ENCODE assay signal across 10 mouse cellular contexts in genomic region chr4:46463130-46463830, GRCm38 (mm10). TPM values are rescaled to one million over a fixed set of nuclear protein-coding genes. Genes with fewer than 3 reads are reported as not detected.
DNase-seq lines count a peak whose midpoint lies in the region; ATAC-seq and TF ChIP-seq lines count a peak whose summit lies in the region.
"Had no signal": no experiment of that assay in that cellular context is flagged by ENCODE, and none has a peak within 500 bp of the region (broad histone marks: within the 10 kb centered on the region; RNA-seq: fewer than 3 reads in every experiment).

No protein-coding gene starts in this region.

- TF ChIP-seq POLR2A in cerebellum, adult 2 months (IDR thresholded peaks at IDR 0.05; ENCODE audit: borderline replicate concordance, insufficient read depth, low read length) = no peak
- no peak for TF ChIP-seq POLR2A in spleen, adult 2 months (IDR thresholded peaks at IDR 0.05; ENCODE audit: low read depth, low read length)

- ATAC-seq in lung, embryonic 14.5 days (ENCODE audit: insufficient read depth) = no peak
- peak; percentile 70 for ATAC-seq in liver, embryonic 11.5 days (replicated peaks; ENCODE audit: low FRiP score)

- no peaks in the 10 kb centered on the region for H3K9me3 ChIP-seq in lung, embryonic 14.5 days (ENCODE audit: low read depth, low read length)
- no peaks in the 10 kb centered on the region for H3K9me3 ChIP-seq in liver, embryonic 11.5 days (ENCODE audit: control insufficient read depth, low read length)
- H3K9me3 ChIP-seq: heart, embryonic 13.5 days; neural tube, embryonic 13.5 days had no signal

- peak; percentile 48; the same call in 1 of the 2 replicates for TF ChIP-seq CTCF in cerebellum, adult 2 months (IDR thresholded peaks at IDR 0.05; ENCODE audit: borderline replicate concordance, insufficient read depth, low read depth, low read length)
- TF ChIP-seq CTCF in lung, embryonic 14.5 days (IDR thresholded peaks at IDR 0.05; ENCODE audit: low read depth) = peak; percentile 57
- peak; percentile 42; the same call in 1 of the 2 replicates for TF ChIP-seq CTCF in spleen, adult 2 months (IDR thresholded peaks at IDR 0.05; ENCODE audit: extremely low read depth, insufficient read depth, insufficient read length, insufficient replicate concordance)

- no peak overlapping the region for H3K4me2 ChIP-seq in lung, embryonic 14.5 days
- no peak overlapping the region for H3K4me2 ChIP-seq in liver, embryonic 11.5 days
- H3K4me2 ChIP-seq: neural tube, embryonic 13.5 days had no signal

- no peak overlapping the region for H3K9ac ChIP-seq in lung, embryonic 14.5 days
- H3K9ac ChIP-seq in liver, embryonic 11.5 days (ENCODE audit: low read depth, low read length) = no peak overlapping the region
- H3K9ac ChIP-seq: heart, embryonic 13.5 days; neural tube, embryonic 13.5 days had no signal

- DNase-seq in cerebellum, adult 2 months = no peak
- DNase-seq in cerebellum, adult 11-12 months = no peak
- DNase-seq in lung, embryonic 14.5 days = peak; percentile 68
- DNase-seq in lung, postnatal 25 days (ENCODE audit: low spot score) = no peak
- DNase-seq in embryo, embryonic 11.5 days (ENCODE audit: low read depth, low spot score) = peak; percentile 24
- DNase-seq in liver, embryonic 11.5 days (ENCODE audit: low spot score) = no peak
- DNase-seq in spleen, adult 2 months (ENCODE audit: low read depth in 1 of 2, low spot score in 2 of 2) = peak in 1 of 2 experiments; percentile 37
- no peak for DNase-seq in adipocyte (ENCODE audit: low spot score)

- H3K27ac ChIP-seq in cerebellum, adult 2 months (ENCODE audit: insufficient read depth, low read length) = no peak overlapping the region
- no peak overlapping the region for H3K27ac ChIP-seq in lung, embryonic 14.5 days (ENCODE audit: low read depth)
- no peak overlapping the region for H3K27ac ChIP-seq in liver, embryonic 11.5 days (ENCODE audit: low read depth, low read length)
- no peak overlapping the region for H3K27ac ChIP-seq in spleen, adult 2 months (ENCODE audit: insufficient read depth, low read length)
- H3K27ac ChIP-seq: neural tube, embryonic 13.5 days had no signal

- 0 out of 2 replicates have a peak, but pooled peaks cover under 1% of the 10 kb centered on the region for H3K4me1 ChIP-seq in cerebellum, adult 2 months (ENCODE audit: control insufficient read depth, insufficient read depth, low read length)
- H3K4me1 ChIP-seq in lung, embryonic 14.5 days (ENCODE audit: insufficient read depth) = no peaks in the 10 kb centered on the region
- peaks cover 4% of the 10 kb centered on the region for H3K4me1 ChIP-seq in liver, embryonic 11.5 days (replicated peaks; ENCODE audit: control insufficient read depth, insufficient read depth, low read length)
- H3K4me1 ChIP-seq in spleen, adult 2 months (ENCODE audit: control insufficient read depth, insufficient read depth, insufficient read length) = peaks cover 2% of the 10 kb centered on the region; the same call in 1 of the 2 replicates
- H3K4me1 ChIP-seq: neural tube, embryonic 13.5 days had no signal

- no peak overlapping the region for H3K4me3 ChIP-seq in cerebellum, adult 2 months (replicated peaks; ENCODE audit: insufficient read depth, low read depth, low read length)
- H3K4me3 ChIP-seq in lung, embryonic 14.5 days (ENCODE audit: low read depth, low read length) = no peak overlapping the region
- H3K4me3 ChIP-seq in liver, embryonic 11.5 days (ENCODE audit: low read depth, low read length) = no peak overlapping the region
- no peak overlapping the region for H3K4me3 ChIP-seq in spleen, adult 2 months (ENCODE audit: extremely low read depth, insufficient read depth, insufficient read length)
- H3K4me3 ChIP-seq: heart, embryonic 13.5 days; neural tube, embryonic 13.5 days had no signal

- H3K27me3 ChIP-seq in cerebellum, adult 2 months (ENCODE audit: control insufficient read depth, insufficient read depth, low read length) = no peaks in the 10 kb centered on the region
- H3K27me3 ChIP-seq in lung, embryonic 14.5 days (ENCODE audit: insufficient read depth, low read length) = no peaks in the 10 kb centered on the region
- H3K27me3 ChIP-seq in liver, embryonic 11.5 days (replicated peaks; ENCODE audit: control insufficient read depth, insufficient read depth, low read length) = no peaks in the 10 kb centered on the region
- no peaks in the 10 kb centered on the region for H3K27me3 ChIP-seq in spleen, adult 2 months (ENCODE audit: control insufficient read depth, insufficient read depth, low read length)
- H3K27me3 ChIP-seq: heart, embryonic 13.5 days; neural tube, embryonic 13.5 days had no signal

- WGBS in cerebellum, adult 2 months = 84% methylated on average over 7 of the region's 7 CpGs
- 85% methylated on average over 7 of the region's 7 CpGs for WGBS in lung, embryonic 14.5 days
- WGBS in liver, embryonic 11.5 days = 88% methylated on average over 7 of the region's 7 CpGs
- 87% methylated on average over 7 of the region's 7 CpGs for WGBS in spleen, adult 2 months

- peaks cover 84% of the 10 kb centered on the region for H3K36me3 ChIP-seq in lung, embryonic 14.5 days (ENCODE audit: insufficient read depth)
- peaks cover 72% of the 10 kb centered on the region for H3K36me3 ChIP-seq in liver, embryonic 11.5 days (ENCODE audit: control insufficient read depth, insufficient read depth, low read length)
- H3K36me3 ChIP-seq in spleen, adult 2 months (ENCODE audit: control insufficient read depth, insufficient read depth, low read length) = peaks cover 44% of the 10 kb centered on the region

RNA-seq across cellular contexts. Expression of gene Anp32b, which starts 12.6 kb away (rescaled TPM):
- 44.9 and 51.8 TPM in 2 replicates for polyA plus RNA-seq in cerebellum, adult 2 months (2012; rRNA removed)
- polyA plus RNA-seq in lung, embryonic 14.5 days (2014; fragmentation: Nextera tagmentation; extraction: Ambion mirVana) = 315 and 330 TPM in 2 replicates
- polyA plus RNA-seq in liver, embryonic 11.5 days (2014; fragmentation: Nextera tagmentation; extraction: Ambion mirVana) = 586 and 618 TPM in 2 replicates
- polyA plus RNA-seq in spleen, adult 2 months (2012; rRNA removed) = 19.1 and 26.6 TPM in 2 replicates

RNA-seq across cellular contexts. Expression of gene Nans, which starts 25.8 kb away (rescaled TPM):
- 29.0 and 30.3 TPM in 2 replicates for polyA plus RNA-seq in cerebellum, adult 2 months (2012; rRNA removed)
- 75.8 and 77.9 TPM in 2 replicates for polyA plus RNA-seq in lung, embryonic 14.5 days (2014; fragmentation: Nextera tagmentation; extraction: Ambion mirVana)
- polyA plus RNA-seq in liver, embryonic 11.5 days (2014; fragmentation: Nextera tagmentation; extraction: Ambion mirVana) = 108 and 109 TPM in 2 replicates
- 19.7 and 22.6 TPM in 2 replicates for polyA plus RNA-seq in spleen, adult 2 months (2012; rRNA removed)

RNA-seq across cellular contexts. Expression of gene Hemgn, which starts 50.0 kb away (rescaled TPM):
- 0.14 and 0.16 TPM in 2 replicates for polyA plus RNA-seq in cerebellum, adult 2 months (2012; rRNA removed)
- 0.55 and 0.74 TPM in 2 replicates for polyA plus RNA-seq in lung, embryonic 14.5 days (2014; fragmentation: Nextera tagmentation; extraction: Ambion mirVana)
- polyA plus RNA-seq in liver, embryonic 11.5 days (2014; fragmentation: Nextera tagmentation; extraction: Ambion mirVana) = 206 and 233 TPM in 2 replicates
- polyA plus RNA-seq in spleen, adult 2 months (2012; rRNA removed) = 8.6 and 9.8 TPM in 2 replicates

Comparison
In these comparisons a context has a peak if more than half of its experiments do, and no peak if none do; other contexts are left out.
1. DNase-seq: peak in lung, embryonic 14.5 days (single experiment) and embryo, embryonic 11.5 days (single experiment); none in cerebellum, adult 2 months (0 of 2), cerebellum, adult 11-12 months (single experiment), lung, postnatal 25 days (single experiment), liver, embryonic 11.5 days (single experiment) and adipocyte (single experiment).
2. RNA of gene Hemgn, which starts 50.0 kb away (polyA plus RNA-seq): 206 to 233 TPM in liver, embryonic 11.5 days; 8.6 to 9.8 TPM in spleen, adult 2 months, 0.55 to 0.74 TPM in lung, embryonic 14.5 days and 0.14 to 0.16 TPM in cerebellum, adult 2 months; every median in the first group is over 10 times any median in the second.
3. Peak in every context shown above with its lines, with median percentiles within 50 percentile points of each other: CTCF ChIP-seq.